Mouse (Mus musculus): ENCODE results near the gene Adgrf5. TPM values are rescaled to one million over a fixed set of nuclear protein-coding genes. Genes with fewer than 3 reads are reported as not detected.

Gene Adgrf5
- polyA plus RNA-seq, 1 experiment: 19.0 TPM

DNA sequence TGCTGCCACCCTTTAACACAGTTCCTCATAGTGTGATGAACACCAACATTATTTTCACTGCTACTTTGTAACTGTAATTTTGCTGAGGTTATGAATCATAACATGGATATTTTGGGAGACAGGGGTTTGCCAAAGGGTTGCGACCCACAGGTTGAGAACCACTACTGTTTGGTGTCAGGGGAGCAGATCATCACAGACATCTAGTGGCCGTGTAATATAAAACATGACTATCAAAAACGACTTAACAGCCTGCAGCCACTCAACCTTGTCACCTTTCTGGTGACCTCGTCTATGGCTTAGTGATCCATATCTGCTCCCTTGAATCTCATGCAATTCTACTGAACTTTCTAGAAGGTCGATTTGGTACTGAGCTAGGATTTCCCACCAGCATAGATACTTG, 63.7 kb downstream of the Adgrf5 start:
- WGBS: 64% methylated on average over 5 of the region's 5 CpGs

GRCm38 (mm10) chr17:43431692-43432091, 71.4 kb downstream of the Adgrf5 start:
- Histone ChIP-seq H3K27ac (ENCODE audit: insufficient read depth, low read length) (no peak overlapping the region), H3K27me3 (ENCODE audit: control insufficient read depth, insufficient read depth, low read length) (no peaks in the 10 kb centered on the region), H3K4me3 (replicated peaks; ENCODE audit: insufficient read depth, low read depth, low read length) (no peak overlapping the region), H3K4me1 (ENCODE audit: control insufficient read depth, insufficient read depth, low read length) (no peaks in the 10 kb centered on the region)
- TF ChIP-seq CTCF (IDR thresholded peaks at IDR 0.05; ENCODE audit: borderline replicate concordance, insufficient read depth, low read depth, low read length): no peak
- no peak for TF ChIP-seq POLR2A (IDR thresholded peaks at IDR 0.05; ENCODE audit: borderline replicate concordance, insufficient read depth, low read length)
- DNase-seq: no peak
- WGBS: 76% methylated on average over 5 of the region's 5 CpGs

More for the DNA sequence above, 63.7 kb downstream of the Adgrf5 start:
- no peak for TF ChIP-seq POLR2A (IDR thresholded peaks at IDR 0.05; ENCODE audit: borderline replicate concordance, insufficient read depth, low read length)
- no peak for TF ChIP-seq CTCF (IDR thresholded peaks at IDR 0.05; ENCODE audit: borderline replicate concordance, insufficient read depth, low read depth, low read length)
- no peak for DNase-seq
- Histone ChIP-seq H3K4me3 (replicated peaks; ENCODE audit: insufficient read depth, low read depth, low read length) (no peak overlapping the region), H3K27ac (ENCODE audit: insufficient read depth, low read length) (no peak overlapping the region), H3K27me3 (ENCODE audit: control insufficient read depth, insufficient read depth, low read length) (no peaks in the 10 kb centered on the region), H3K4me1 (ENCODE audit: control insufficient read depth, insufficient read depth, low read length) (no peaks in the 10 kb centered on the region)

DNA sequence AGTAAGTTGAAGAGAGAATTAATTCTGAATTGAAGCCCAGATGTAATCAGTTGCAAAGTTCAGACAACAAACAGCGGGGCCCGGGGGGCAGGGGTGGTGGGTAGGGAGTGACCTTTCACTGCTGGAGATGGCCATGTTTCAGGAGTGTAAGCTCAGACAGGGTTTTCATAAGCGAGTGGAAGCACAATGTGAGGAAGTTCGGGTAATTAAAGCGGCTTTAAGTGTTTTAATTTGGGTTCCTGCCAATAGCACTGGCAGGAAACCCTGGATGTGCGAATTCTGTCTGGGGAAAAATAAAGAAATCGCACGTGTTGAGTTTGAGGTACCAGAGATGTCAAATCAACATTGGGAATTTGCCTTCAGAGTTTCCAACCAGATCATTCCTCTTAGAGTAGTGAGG, 74.2 kb downstream of the Adgrf5 start:
- no peak for DNase-seq
- Histone ChIP-seq H3K27ac (ENCODE audit: insufficient read depth, low read length) (no peak overlapping the region), H3K4me1 (ENCODE audit: control insufficient read depth, insufficient read depth, low read length) (no peaks in the 10 kb centered on the region), H3K27me3 (ENCODE audit: control insufficient read depth, insufficient read depth, low read length) (no peaks in the 10 kb centered on the region), H3K4me3 (replicated peaks; ENCODE audit: insufficient read depth, low read depth, low read length) (no peak overlapping the region)
- no peak for TF ChIP-seq CTCF (IDR thresholded peaks at IDR 0.05; ENCODE audit: borderline replicate concordance, insufficient read depth, low read depth, low read length)
- TF ChIP-seq POLR2A (IDR thresholded peaks at IDR 0.05; ENCODE audit: borderline replicate concordance, insufficient read depth, low read length): no peak
- WGBS: 18% methylated on average over 8 of the region's 8 CpGs

- 97% methylated on average over 1 of the region's 1 CpGs for WGBS
- Histone ChIP-seq H3K4me1 (ENCODE audit: control insufficient read depth, insufficient read depth, low read length) (no peaks in the 10 kb centered on the region), H3K27me3 (ENCODE audit: control insufficient read depth, insufficient read depth, low read length) (no peaks in the 10 kb centered on the region), H3K4me3 (replicated peaks; ENCODE audit: insufficient read depth, low read depth, low read length) (no peak overlapping the region), H3K27ac (ENCODE audit: insufficient read depth, low read length) (no peak overlapping the region)
- DNase-seq: no peak
- TF ChIP-seq POLR2A (IDR thresholded peaks at IDR 0.05; ENCODE audit: borderline replicate concordance, insufficient read depth, low read length) (no peak), CTCF (IDR thresholded peaks at IDR 0.05; ENCODE audit: borderline replicate concordance, insufficient read depth, low read depth, low read length) (no peak)
These were observed 91.0 kb downstream of the Adgrf5 start for GRCm38 (mm10) chr17:43451216-43451615.

GRCm38 (mm10) chr17:43458598-43458997, 98.3 kb downstream of the Adgrf5 start:
- TF ChIP-seq POLR2A (IDR thresholded peaks at IDR 0.05; ENCODE audit: borderline replicate concordance, insufficient read depth, low read length): no peak
- peak; percentile 61; the same call in 1 of the 2 replicates for TF ChIP-seq CTCF (IDR thresholded peaks at IDR 0.05; ENCODE audit: borderline replicate concordance, insufficient read depth, low read depth, low read length)

DNA sequence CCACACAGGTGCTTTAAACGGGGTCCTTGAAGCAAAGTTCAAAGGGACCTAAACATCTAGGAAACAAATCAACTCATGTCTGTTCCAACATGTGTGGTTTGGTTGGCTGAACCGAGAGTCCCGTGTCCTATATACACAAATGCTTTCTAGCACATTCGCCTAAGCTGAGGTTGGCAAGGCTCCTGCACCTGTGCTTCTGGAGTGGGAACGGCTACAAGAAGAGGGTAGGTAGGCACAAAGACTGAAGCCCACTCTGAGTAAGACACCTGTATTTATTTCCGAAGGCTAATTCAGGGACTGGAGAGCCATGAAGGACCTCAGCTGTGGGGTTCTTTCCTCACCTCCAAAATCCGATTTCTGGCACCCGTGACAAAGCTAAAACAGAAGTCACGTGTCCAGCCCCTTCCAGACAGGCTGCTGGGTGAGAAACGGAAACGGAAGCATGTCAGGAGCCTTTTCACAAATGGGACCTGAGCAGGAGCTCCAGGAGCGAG, 99.5 kb downstream of the Adgrf5 start:
- no peak overlapping the region for H3K27ac ChIP-seq (ENCODE audit: insufficient read depth, low read length)
- TF ChIP-seq POLR2A (IDR thresholded peaks at IDR 0.05; ENCODE audit: borderline replicate concordance, insufficient read depth, low read length) (no peak), CTCF (IDR thresholded peaks at IDR 0.05; ENCODE audit: borderline replicate concordance, insufficient read depth, low read depth, low read length) (no peak)
- DNase-seq: no peak
- 66% methylated on average over 12 of the region's 12 CpGs for WGBS
- no peaks in the 10 kb centered on the region for H3K4me1 ChIP-seq (ENCODE audit: control insufficient read depth, insufficient read depth, low read length)
- no peaks in the 10 kb centered on the region; the same call in 1 of the 2 replicates for H3K27me3 ChIP-seq (ENCODE audit: control insufficient read depth, insufficient read depth, low read length)
- H3K4me3 ChIP-seq (replicated peaks; ENCODE audit: insufficient read depth, low read depth, low read length): no peak overlapping the region

More at GRCm38 (mm10) chr17:43458598-43458997, 98.3 kb downstream of the Adgrf5 start:
- Histone ChIP-seq H3K27me3 (ENCODE audit: control insufficient read depth, insufficient read depth, low read length) (no peaks in the 10 kb centered on the region; the same call in 1 of the 2 replicates), H3K27ac (ENCODE audit: insufficient read depth, low read length) (no peak overlapping the region), H3K4me1 (ENCODE audit: control insufficient read depth, insufficient read depth, low read length) (no peaks in the 10 kb centered on the region), H3K4me3 (replicated peaks; ENCODE audit: insufficient read depth, low read depth, low read length) (no peak overlapping the region)
- peak; percentile 44 to 48 for DNase-seq
- WGBS: 5% methylated on average over 9 of the region's 9 CpGs

GRCm38 (mm10) chr17:43460245-43461181, 100.3 kb downstream of the Adgrf5 start:
- TF ChIP-seq POLR2A (IDR thresholded peaks at IDR 0.05; ENCODE audit: borderline replicate concordance, insufficient read depth, low read length) (no peak), CTCF (IDR thresholded peaks at IDR 0.05; ENCODE audit: borderline replicate concordance, insufficient read depth, low read depth, low read length) (peak; percentile 75)

More at GRCm38 (mm10) chr17:43460245-43461181, 100.3 kb downstream of the Adgrf5 start:
- WGBS: 31% methylated on average over 19 of the region's 19 CpGs
- no peak overlapping the region for H3K27ac ChIP-seq (ENCODE audit: insufficient read depth, low read length)
- H3K4me3 ChIP-seq (replicated peaks; ENCODE audit: insufficient read depth, low read depth, low read length): no peak overlapping the region
- peak; percentile 38 to 44 for DNase-seq
- no peaks in the 10 kb centered on the region; the same call in 1 of the 2 replicates for H3K27me3 ChIP-seq (ENCODE audit: control insufficient read depth, insufficient read depth, low read length)
- H3K4me1 ChIP-seq (ENCODE audit: control insufficient read depth, insufficient read depth, low read length): no peaks in the 10 kb centered on the region

Data from cerebellum, adult 2 months (tissue).